Mouse (Mus musculus) c-Kit-positive CD71-positive TER-119-negative erythroid progenitor cells, embryonic 14.5 days (primary cell): ENCODE data around the gene Hint2.

ENCODE experiments used
- DNase-seq: peaks from one replicate; pipeline ENCODE4 v3.0.0-alpha.2; 2013; ENCODE audit warnings: low read depth

Hint2 gene

GRCm38 (mm10) chr4:43656339-43657109 is at the start of gene Hint2:
Hint2 (minus strand) TSS chr4:43656466.
- peak; percentile 91 for DNase-seq

DNA sequence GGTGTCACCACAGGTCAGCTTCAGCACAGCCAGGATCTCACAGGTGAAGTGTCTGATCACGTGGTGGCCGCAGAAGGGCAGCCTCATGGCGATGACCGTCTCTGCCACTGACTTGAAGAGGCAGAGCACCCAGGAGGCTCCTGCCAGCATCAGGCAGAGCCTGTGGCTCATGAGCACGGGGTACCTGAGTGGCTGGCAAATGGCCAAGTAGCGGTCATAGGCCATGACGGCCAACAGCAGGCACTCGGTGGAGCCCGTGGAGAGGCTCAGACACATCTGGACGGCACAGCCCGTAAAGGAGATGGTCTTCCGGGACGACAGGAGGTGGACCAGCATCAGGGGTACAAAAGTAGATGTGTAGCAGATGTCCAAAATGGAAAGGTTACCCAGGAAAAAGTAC is 49.7 kb upstream of the Hint2 start:
- no peak for DNase-seq

DNA sequence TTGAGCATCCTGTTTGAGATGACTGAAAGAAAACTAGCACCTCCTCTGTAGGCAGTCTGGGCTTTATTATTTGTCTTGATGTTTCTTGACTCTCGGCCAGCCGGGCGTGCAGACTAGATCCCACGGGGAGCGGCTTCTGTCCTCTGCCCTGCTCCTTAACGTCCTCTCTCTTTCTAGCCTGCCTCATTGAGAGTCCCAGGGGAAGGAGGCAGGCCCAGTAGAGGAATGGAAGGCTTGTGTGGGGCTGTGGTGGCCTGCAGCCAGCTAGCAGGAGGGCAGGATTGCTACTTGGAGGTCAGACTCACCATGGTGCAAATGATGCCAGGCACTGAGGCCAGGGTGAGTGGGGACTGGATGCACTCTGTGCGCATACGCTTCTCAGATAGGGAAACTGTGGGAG is 47.6 kb upstream of the Hint2 start:
- no peak for DNase-seq

DNA sequence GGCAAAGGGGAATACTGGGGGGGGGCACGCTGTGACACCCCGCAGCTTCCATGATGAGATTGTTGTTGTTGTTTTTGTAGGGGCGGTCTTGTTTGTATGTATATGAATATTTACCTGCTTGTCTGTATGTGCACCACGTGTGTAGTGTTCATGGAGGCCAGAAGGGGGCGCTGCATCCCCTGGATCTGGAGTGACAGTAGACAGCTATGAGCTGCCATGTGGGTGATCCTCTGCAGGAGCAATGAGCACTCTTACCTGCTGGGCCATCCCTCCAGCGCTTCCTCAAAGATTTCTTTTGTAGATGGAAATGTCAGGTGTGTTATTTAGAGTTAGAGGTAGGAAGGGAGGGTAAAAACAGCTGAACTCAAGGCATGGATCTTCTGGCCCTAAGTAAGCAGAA is 47.2 kb upstream of the Hint2 start:
- no peak for DNase-seq

GRCm38 (mm10) chr4:43700707-43701106 is 44.4 kb upstream of the Hint2 start, which contains the start of gene Olfr70:
Olfr70 (minus strand) TSS chr4:43700807.
- no peak for DNase-seq

DNA sequence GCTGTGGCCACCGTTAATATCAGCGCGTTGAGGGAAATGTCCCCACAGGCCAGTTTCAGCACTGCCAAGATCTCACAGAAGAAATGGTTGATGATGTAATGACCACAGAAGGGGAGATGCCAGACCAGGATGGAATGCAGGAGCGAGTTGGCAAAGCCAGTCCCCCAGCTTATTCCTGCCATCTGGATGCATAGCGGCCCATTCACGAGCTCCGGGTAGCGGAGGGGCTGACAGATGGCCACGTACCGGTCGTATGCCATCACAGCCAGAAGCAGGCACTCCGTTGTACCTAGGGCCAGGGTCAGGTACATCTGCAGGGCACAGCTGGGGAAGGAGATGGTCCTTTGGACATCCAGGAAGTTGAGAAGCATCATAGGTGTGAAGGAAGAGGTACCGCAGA is 40.3 kb upstream of the Hint2 start:
- no peak for DNase-seq

GRCm38 (mm10) chr4:43695249-43695671 is 39.0 kb upstream of the Hint2 start:
- no peak for DNase-seq

- DNase-seq, result no peak
Measured at GRCm38 (mm10) chr4:43694439-43695248, 38.4 kb upstream of the Hint2 start.

GRCm38 (mm10) chr4:43693806-43694241 is 37.6 kb upstream of the Hint2 start:
- DNase-seq, result peak; percentile 21

DNA sequence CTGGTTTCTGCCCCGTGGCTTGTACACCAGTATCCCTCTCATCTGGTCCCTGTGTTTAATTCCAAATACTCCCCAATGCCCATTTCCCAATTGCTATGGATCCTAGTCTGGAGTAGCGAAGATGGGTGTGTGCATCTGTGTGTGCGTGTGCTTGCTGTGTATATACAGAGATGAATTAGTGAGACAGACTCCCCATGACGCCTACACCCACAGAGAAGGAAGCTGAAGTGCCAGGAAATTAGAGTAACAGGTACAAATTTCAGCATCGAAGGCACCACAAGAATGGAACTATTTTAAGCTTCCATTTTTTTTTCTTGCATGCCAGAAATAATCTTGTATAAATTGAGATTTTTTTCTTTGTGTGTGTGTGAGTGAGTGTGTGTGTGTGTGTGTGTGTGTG is 34.8 kb upstream of the Hint2 start:
- DNase-seq, result no peak

DNA sequence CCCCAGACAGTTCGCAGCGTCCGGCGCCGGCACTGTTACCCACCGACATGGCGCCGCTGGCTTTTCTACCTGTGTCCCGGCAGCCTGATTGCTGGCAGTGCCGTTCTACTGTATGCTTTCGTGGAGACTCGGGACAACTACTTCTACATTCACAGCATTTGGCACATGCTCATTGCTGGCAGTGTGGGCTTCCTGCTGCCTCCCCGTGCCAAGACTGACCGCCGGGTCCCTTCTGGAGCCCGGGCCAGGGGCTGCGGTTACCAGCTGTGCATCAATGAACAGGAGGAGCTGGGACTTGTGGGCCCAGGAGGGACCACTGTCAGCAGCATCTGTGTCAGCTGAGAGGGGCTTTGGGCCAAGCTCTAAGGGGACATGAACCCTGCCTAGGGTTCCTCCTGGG is 33.8 kb upstream of the Hint2 start:
- no peak for DNase-seq

DNA sequence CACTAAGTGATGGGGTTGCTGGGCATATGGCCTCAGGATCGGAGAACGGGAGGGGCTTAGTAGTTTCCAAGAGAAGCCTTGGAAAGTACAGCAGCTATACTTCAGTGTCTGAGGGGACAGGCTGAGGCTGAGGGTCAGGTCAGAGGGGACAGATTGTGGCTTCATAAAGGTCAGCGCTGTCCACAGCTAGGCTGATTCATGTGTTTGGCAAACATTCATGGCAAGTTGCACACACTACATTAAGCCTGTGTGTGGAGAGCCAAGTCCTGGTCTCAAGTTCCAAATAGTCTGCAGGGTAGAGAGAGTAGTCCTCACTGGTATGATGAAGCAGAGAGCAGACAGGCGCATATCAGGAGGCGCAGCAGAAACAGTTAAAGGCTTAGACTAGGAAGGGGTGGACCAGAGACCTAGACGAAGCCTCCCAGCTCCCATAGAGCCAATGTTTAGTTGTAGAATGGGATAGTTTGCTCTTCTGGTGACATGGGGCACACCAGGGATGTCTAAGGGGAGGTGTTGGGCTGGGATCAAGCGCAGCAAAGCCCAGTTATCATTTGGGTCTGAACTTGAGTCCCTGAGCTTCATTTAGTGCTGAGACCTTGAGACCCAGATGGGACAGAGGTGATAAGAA is 23.3 kb upstream of the Hint2 start:
- no peak for DNase-seq

DNA sequence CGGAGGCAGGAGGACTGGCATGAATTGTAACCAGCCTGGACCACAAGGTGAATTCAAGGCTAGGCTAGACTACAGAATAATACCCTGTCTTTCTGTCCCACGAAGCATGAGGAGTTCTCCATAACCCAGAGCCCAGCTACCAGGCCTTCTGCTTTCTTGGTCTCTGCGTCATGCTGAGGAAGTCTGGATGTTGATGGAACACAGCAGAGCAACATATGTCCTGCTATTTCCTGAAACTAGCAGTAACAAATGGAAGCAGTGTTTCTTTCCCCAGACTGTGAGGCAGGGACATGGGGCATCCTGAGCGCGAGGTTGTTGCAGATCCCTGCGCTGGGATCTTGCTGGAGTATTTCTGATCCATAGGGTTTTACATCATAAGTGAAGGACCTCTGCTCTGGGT is 22.3 kb upstream of the Hint2 start:
- DNase-seq, result no peak

DNA sequence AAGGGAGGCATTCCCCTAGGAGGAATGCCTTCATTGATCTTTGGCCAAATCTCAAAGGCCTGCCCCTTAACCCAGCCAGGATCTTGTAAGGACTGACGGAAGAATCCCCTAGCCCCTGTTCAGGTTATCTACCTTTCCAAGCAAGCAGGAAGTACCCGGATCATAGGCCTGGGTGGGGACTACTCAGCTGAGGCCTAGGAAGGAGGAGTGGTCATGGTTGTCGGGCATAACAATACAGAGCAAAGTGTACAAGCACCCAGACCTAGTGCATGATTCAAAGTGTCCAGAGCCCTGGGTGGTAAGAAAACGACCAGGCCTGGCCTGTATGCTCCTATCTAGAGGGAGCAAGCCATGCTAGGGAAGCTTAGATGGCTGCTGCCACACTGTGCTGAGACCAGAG is 19.3 kb upstream of the Hint2 start:
- DNase-seq, result no peak

GRCm38 (mm10) chr4:43674974-43675373 is 18.7 kb upstream of the Hint2 start:
- no peak for DNase-seq

GRCm38 (mm10) chr4:43673703-43674102 is 17.4 kb upstream of the Hint2 start:
- DNase-seq, result no peak

DNA sequence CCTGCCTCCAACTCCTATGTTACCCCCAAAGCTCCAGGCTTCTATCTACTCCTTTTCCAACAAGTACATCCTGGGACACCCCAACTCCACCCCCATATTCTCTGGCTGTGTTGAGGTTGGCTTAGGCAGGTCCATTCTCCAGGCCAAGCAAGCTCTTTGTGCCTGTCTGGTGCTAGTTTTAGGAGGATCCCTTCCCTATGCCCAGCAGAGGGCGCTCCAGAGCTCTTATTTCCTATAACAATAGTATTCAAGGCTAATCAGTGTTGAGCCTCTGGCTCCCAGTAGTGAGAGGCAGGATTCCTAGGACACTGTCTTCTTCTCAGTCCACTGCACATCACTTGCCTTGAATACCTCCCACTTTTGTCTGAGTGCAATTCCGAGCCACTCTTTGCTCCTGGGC is 15.8 kb upstream of the Hint2 start:
- DNase-seq, result peak; percentile 90

DNA sequence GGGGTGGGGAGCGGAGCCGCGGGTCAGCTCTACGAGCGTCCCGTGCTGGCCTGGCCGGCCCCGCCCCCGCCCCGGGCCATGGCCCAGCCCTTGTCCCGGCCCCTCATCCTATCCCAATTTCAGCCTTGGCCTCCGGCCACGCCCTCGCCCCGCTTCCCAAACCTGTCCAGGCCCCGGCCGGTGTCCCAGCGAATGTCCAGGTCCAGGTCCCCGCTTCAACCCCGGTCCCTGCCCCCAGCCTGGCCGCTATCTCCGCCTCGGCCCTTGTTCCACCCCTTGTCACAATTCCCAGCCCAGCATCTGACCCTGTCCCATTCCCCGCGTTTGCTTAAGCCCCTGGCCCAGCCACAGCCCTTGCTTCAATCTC is 13.1 kb upstream of the Hint2 start:
- DNase-seq, result no peak

DNA sequence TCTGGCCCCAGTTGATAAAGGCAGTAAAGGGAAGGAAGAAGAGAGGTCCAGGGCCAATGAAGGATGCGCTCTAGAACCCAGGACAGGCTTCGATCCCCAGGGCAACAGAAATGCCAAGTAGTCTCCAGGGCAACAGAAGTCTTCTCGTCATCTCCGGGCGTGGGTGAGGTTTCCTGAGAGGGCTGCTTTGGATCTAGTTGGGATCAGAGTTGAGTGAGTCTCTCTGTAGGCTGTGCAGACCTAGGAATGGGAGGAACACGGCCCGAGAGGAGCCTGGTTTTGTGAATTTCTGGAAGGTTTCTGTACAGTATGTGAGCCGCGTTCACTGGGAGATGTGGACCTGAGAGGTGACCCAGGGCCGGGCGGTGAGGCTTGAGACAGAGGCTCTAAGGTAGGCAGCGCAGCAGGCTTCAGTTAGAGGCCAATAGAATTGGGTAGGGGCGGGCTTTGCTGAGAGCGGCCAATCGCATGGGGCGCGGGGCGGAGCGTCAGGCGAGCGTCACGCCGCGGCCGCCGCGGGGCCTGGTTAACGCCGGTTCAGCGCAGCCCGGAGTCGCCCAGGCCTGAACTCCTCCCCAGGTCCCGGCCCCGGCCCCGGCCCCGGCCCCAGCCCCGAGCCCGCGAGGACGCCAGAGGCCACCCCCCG is 12.6 kb upstream of the Hint2 start, which contains the start of the genes Tmem8b and Fam221b:
TSS of gene Tmem8b (plus strand) at position 190 of the 646 bp plus-strand sequence.
TSS of gene Fam221b (minus strand) at position 364 of the 646 bp plus-strand sequence.
- peak; percentile 79 for DNase-seq

DNA sequence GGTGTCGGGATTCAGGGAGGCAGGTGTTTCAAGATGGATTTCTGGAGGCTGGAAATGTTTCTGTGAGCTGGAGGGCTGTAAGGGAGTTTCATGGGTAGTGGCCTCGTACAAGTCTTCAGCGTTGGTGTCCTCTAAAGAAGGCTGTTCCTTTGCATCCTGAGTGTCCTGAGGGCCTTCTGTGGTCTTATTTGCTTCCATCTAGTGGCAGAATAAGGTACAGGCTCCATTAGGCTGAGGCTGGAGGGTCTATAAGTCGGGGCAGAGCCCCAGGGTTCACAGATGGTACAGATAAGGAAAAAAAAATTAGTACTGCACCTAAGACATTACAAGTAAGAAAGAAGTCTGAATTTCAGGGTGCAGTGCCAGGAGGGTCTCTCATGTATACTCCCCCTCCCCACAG is 10.1 kb upstream of the Hint2 start:
- DNase-seq, result no peak

- DNase-seq, result no peak
Measured at GRCm38 (mm10) chr4:43657146-43657545, 880 bp upstream of the Hint2 start.

GRCm38 (mm10) chr4:43655656-43656338 is 469 bp downstream of the Hint2 start:
- DNase-seq, result no peak
